Mouse (Mus musculus): ENCODE measurements around the gene Slc12a7. TPM values are rescaled to one million over a fixed set of nuclear protein-coding genes. Genes with fewer than 3 reads are reported as not detected.
A peak's percentile ranks its signal among the peaks of the same experiment; 100 is the strongest.
"Not testable (repeated sequence)": the region's sequence is repeated elsewhere in the genome, so short reads cannot be mapped to it uniquely, and the experiment has no call there.

Gene Slc12a7
- polyA plus RNA-seq, 1 experiment from 2014 or later, result 26.1 TPM

- H3K36me3 ChIP-seq, result no peaks in the 10 kb centered on the region
- ATAC-seq (replicated peaks; ENCODE audit: low FRiP score), result peak; percentile 69; the same call in 1 of the 2 replicates
- H3K27me3 ChIP-seq, result peaks cover 7% of the 10 kb centered on the region; the same call in 1 of the 2 replicates
- H3K9ac ChIP-seq, result no peak overlapping the region
- no peak overlapping the region for H3K4me3 ChIP-seq (replicated peaks)
- H3K4me2 ChIP-seq, result no peak overlapping the region
- H3K9me3 ChIP-seq (replicated peaks), result no peaks in the 10 kb centered on the region
- H3K27ac ChIP-seq, result no peak overlapping the region
- H3K4me1 ChIP-seq, result 0 out of 2 replicates have a peak, but pooled peaks cover 2% of the 10 kb centered on the region
- 25% methylated on average over 8 of the region's 8 CpGs for WGBS
These were observed 9.7 kb upstream of the Slc12a7 start for GRCm38 (mm10) chr13:73723081-73723668.

- Histone ChIP-seq H3K4me3 (replicated peaks) (no peak overlapping the region), H3K9me3 (replicated peaks) (no peaks in the 10 kb centered on the region), H3K36me3 (no peaks in the 10 kb centered on the region), H3K4me1 (0 out of 2 replicates have a peak, but pooled peaks cover 2% of the 10 kb centered on the region), H3K27me3 (peaks cover 7% of the 10 kb centered on the region; the same call in 1 of the 2 replicates), H3K4me2 (no peak overlapping the region), H3K27ac (no peak overlapping the region), H3K9ac (no peak overlapping the region)
- WGBS, result 89% methylated on average over 5 of the region's 5 CpGs
- no peak for ATAC-seq (replicated peaks; ENCODE audit: low FRiP score)
These were observed 7.6 kb upstream of the Slc12a7 start for GRCm38 (mm10) chr13:73725315-73725714.

GRCm38 (mm10) chr13:73727621-73728025 lies 5.3 kb upstream of the Slc12a7 start:
- Histone ChIP-seq H3K4me3 (replicated peaks) (no peak overlapping the region), H3K4me1 (peaks cover 8% of the 10 kb centered on the region), H3K9ac (no peak overlapping the region), H3K27me3 (peaks cover 8% of the 10 kb centered on the region; the same call in 1 of the 2 replicates), H3K9me3 (replicated peaks) (no peaks in the 10 kb centered on the region), H3K36me3 (no peaks in the 10 kb centered on the region), H3K27ac (peak overlapping the region; percentile 28; the same call in 1 of the 2 replicates), H3K4me2 (no peak overlapping the region)
- WGBS, result 28% methylated on average over 2 of the region's 2 CpGs
- ATAC-seq (replicated peaks; ENCODE audit: low FRiP score), result no peak

- Histone ChIP-seq H3K4me3 (replicated peaks) (no peak overlapping the region), H3K36me3 (no peaks in the 10 kb centered on the region), H3K4me1 (peaks cover 12% of the 10 kb centered on the region), H3K9ac (no peak overlapping the region), H3K4me2 (no peak overlapping the region), H3K27ac (no peak overlapping the region), H3K27me3 (peaks cover 12% of the 10 kb centered on the region), H3K9me3 (replicated peaks) (no peaks in the 10 kb centered on the region)
- ATAC-seq (replicated peaks; ENCODE audit: low FRiP score), result no peak
These were observed 4.3 kb upstream of the Slc12a7 start for GRCm38 (mm10) chr13:73728633-73729032.

- Histone ChIP-seq H3K9me3 (replicated peaks) (no peaks in the 10 kb centered on the region), H3K27ac (no peak overlapping the region), H3K9ac (no peak overlapping the region), H3K27me3 (peaks cover 17% of the 10 kb centered on the region), H3K4me3 (replicated peaks) (no peak overlapping the region), H3K4me2 (no peak overlapping the region), H3K36me3 (no peaks in the 10 kb centered on the region), H3K4me1 (peaks cover 12% of the 10 kb centered on the region)
- no peak for ATAC-seq (replicated peaks; ENCODE audit: low FRiP score)
- WGBS, result 56% methylated on average over 1 of the region's 1 CpGs
These were observed 2.0 kb upstream of the Slc12a7 start for GRCm38 (mm10) chr13:73730913-73731312.

- WGBS, result 69% methylated on average over 7 of the region's 7 CpGs
- no peak overlapping the region for H3K27ac ChIP-seq
- no peaks in the 10 kb centered on the region for H3K9me3 ChIP-seq (replicated peaks)
- peaks cover 17% of the 10 kb centered on the region for H3K27me3 ChIP-seq
- 0 out of 2 replicates have a peak, but pooled peaks have one; percentile 11 for ATAC-seq (replicated peaks; ENCODE audit: low FRiP score)
- H3K36me3 ChIP-seq, result no peaks in the 10 kb centered on the region
- peaks cover 12% of the 10 kb centered on the region for H3K4me1 ChIP-seq
- peak overlapping the region; percentile 40 for H3K4me3 ChIP-seq (replicated peaks)
- H3K4me2 ChIP-seq, result peak overlapping the region; percentile 74
- H3K9ac ChIP-seq, result no peak overlapping the region
These were observed 659 bp upstream of the Slc12a7 start for GRCm38 (mm10) chr13:73732235-73732634.

GRCm38 (mm10) chr13:73734379-73734778 lies 1.5 kb downstream of the Slc12a7 start:
- H3K27me3 ChIP-seq, result peaks cover 17% of the 10 kb centered on the region
- no peak overlapping the region for H3K27ac ChIP-seq
- no peak for ATAC-seq (replicated peaks; ENCODE audit: low FRiP score)
- H3K4me3 ChIP-seq (replicated peaks), result no peak overlapping the region
- no peak overlapping the region for H3K9ac ChIP-seq
- no peaks in the 10 kb centered on the region for H3K9me3 ChIP-seq (replicated peaks)
- H3K4me2 ChIP-seq, result no peak overlapping the region
- peaks cover 12% of the 10 kb centered on the region for H3K4me1 ChIP-seq
- WGBS, result 88% methylated on average over 1 of the region's 1 CpGs
- H3K36me3 ChIP-seq, result no peaks in the 10 kb centered on the region

GRCm38 (mm10) chr13:73735270-73735669 lies 2.4 kb downstream of the Slc12a7 start:
- H3K4me2 ChIP-seq, result no peak overlapping the region
- peak; percentile 59 for ATAC-seq (replicated peaks; ENCODE audit: low FRiP score)

GRCm38 (mm10) chr13:73735928-73736327 lies 3.0 kb downstream of the Slc12a7 start:
- H3K9me3 ChIP-seq (replicated peaks), result no peaks in the 10 kb centered on the region
- no peak overlapping the region for H3K4me2 ChIP-seq
- peaks cover 17% of the 10 kb centered on the region for H3K27me3 ChIP-seq
- H3K27ac ChIP-seq, result no peak overlapping the region
- H3K4me1 ChIP-seq, result peaks cover 12% of the 10 kb centered on the region
- H3K9ac ChIP-seq, result no peak overlapping the region
- WGBS, result 65% methylated on average over 2 of the region's 2 CpGs
- H3K4me3 ChIP-seq (replicated peaks), result no peak overlapping the region
- ATAC-seq (replicated peaks; ENCODE audit: low FRiP score), result no peak
- H3K36me3 ChIP-seq, result no peaks in the 10 kb centered on the region

More at GRCm38 (mm10) chr13:73735270-73735669, 2.4 kb downstream of the Slc12a7 start:
- H3K9ac ChIP-seq, result no peak overlapping the region
- no peak overlapping the region for H3K27ac ChIP-seq
- no peaks in the 10 kb centered on the region for H3K9me3 ChIP-seq (replicated peaks)
- 56% methylated on average over 8 of the region's 8 CpGs for WGBS
- H3K27me3 ChIP-seq, result peaks cover 17% of the 10 kb centered on the region
- peaks cover 12% of the 10 kb centered on the region for H3K4me1 ChIP-seq
- H3K36me3 ChIP-seq, result no peaks in the 10 kb centered on the region
- H3K4me3 ChIP-seq (replicated peaks), result no peak overlapping the region

GRCm38 (mm10) chr13:73736943-73737342 lies 4.0 kb downstream of the Slc12a7 start:
- Histone ChIP-seq H3K27me3 (peaks cover 16% of the 10 kb centered on the region), H3K4me2 (no peak overlapping the region), H3K9ac (no peak overlapping the region), H3K36me3 (no peaks in the 10 kb centered on the region), H3K27ac (no peak overlapping the region), H3K9me3 (replicated peaks) (no peaks in the 10 kb centered on the region), H3K4me1 (peaks cover 12% of the 10 kb centered on the region), H3K4me3 (replicated peaks) (no peak overlapping the region)
- no peak for ATAC-seq (replicated peaks; ENCODE audit: low FRiP score)
- WGBS, result 93% methylated on average over 3 of the region's 3 CpGs

- H3K27me3 ChIP-seq; H3K4me2 ChIP-seq; H3K27ac ChIP-seq; H3K4me1 ChIP-seq; ATAC-seq (replicated peaks; ENCODE audit: low FRiP score); H3K9ac ChIP-seq; H3K4me3 ChIP-seq (replicated peaks); H3K36me3 ChIP-seq; H3K9me3 ChIP-seq (replicated peaks): not testable (repeated sequence)
- 56% methylated on average over 2 of the region's 2 CpGs for WGBS
These were observed 7.6 kb downstream of the Slc12a7 start for GRCm38 (mm10) chr13:73740399-73740944.

GRCm38 (mm10) chr13:73742944-73743343 lies 10.1 kb downstream of the Slc12a7 start:
- 0 out of 2 replicates have a peak, but pooled peaks have one; percentile 40 for ATAC-seq (replicated peaks; ENCODE audit: low FRiP score)
- no peak overlapping the region for H3K4me2 ChIP-seq
- no peak overlapping the region for H3K9ac ChIP-seq
- no peaks in the 10 kb centered on the region for H3K36me3 ChIP-seq
- no peaks in the 10 kb centered on the region for H3K4me1 ChIP-seq
- H3K4me3 ChIP-seq (replicated peaks), result no peak overlapping the region
- 55% methylated on average over 4 of the region's 4 CpGs for WGBS
- no peaks in the 10 kb centered on the region for H3K27me3 ChIP-seq
- no peaks in the 10 kb centered on the region for H3K9me3 ChIP-seq (replicated peaks)
- H3K27ac ChIP-seq, result no peak overlapping the region
